Mouse (Mus musculus) midbrain, postnatal 0 days (tissue): ENCODE data around the gene Mpv17. TPM values are rescaled to one million over a fixed set of nuclear protein-coding genes. Genes with fewer than 3 reads are reported as not detected.

ENCODE experiments used
- ATAC-seq: fragments of 200-750 bp; cut with Nextera tagmentation; 2 replicates; pipeline ENCODE4 v1.8.0; 2017; ENCODE audit warnings: moderate number of reproducible peaks, mild to moderate bottlenecking, moderate TSS enrichment, moderate library complexity; ENCODE audit not compliant: low FRiP score
- DNase-seq: peaks from one replicate; pipeline ENCODE4 v3.0.0-alpha.2; 2015; ENCODE audit warnings: low spot score
- H3K27ac ChIP-seq: fragments of 300-500 bp; sonication (generic); 2 replicates; pipeline ENCODE4 v1.5.1; 2014; ENCODE audit warnings: low read depth, mild to moderate bottlenecking, low read length, mixed read lengths
- H3K27me3 ChIP-seq: fragments of 300-500 bp; sonication (generic); 2 replicates; pipeline ENCODE4 v1.6.1; 2014; ENCODE audit warnings: low read length, control low read depth, mixed read lengths; ENCODE audit not compliant: insufficient read depth
- H3K36me3 ChIP-seq: fragments of 300-500 bp; sonication (generic); 2 replicates; pipeline ENCODE4 v1.6.1; 2014; ENCODE audit warnings: low read length, control low read depth, mixed read lengths; ENCODE audit not compliant: insufficient read depth
- H3K4me1 ChIP-seq: fragments of 300-500 bp; sonication (generic); 2 replicates; pipeline ENCODE4 v1.6.1; 2014; ENCODE audit warnings: mild to moderate bottlenecking, control low read depth, antibody characterized with exemption, low read length, mixed read lengths; ENCODE audit not compliant: insufficient read depth
- H3K4me2 ChIP-seq: fragments of 300-500 bp; sonication (generic); 2 replicates; pipeline ENCODE4 v1.6.1; 2014; ENCODE audit warnings: low read depth, mild to moderate bottlenecking, low read length, mixed read lengths; ENCODE audit not compliant: poor library complexity, severe bottlenecking
- H3K4me3 ChIP-seq: fragments of 300-500 bp; sonication (generic); 2 replicates; pipeline ENCODE4 v1.5.1; 2014; ENCODE audit warnings: low read depth, mild to moderate bottlenecking, low read length, moderate library complexity
- H3K9ac ChIP-seq: fragments of 300-500 bp; sonication (generic); replicated peaks from 2 replicates; pipeline ENCODE4 v1.6.1; 2014; ENCODE audit warnings: mild to moderate bottlenecking, low read length, moderate library complexity, mixed read lengths; ENCODE audit not compliant: poor library complexity, severe bottlenecking
- H3K9me3 ChIP-seq: fragments of 300-500 bp; sonication (generic); 2 replicates; pipeline ENCODE4 v1.6.1; 2016; ENCODE audit warnings: low read length, control low read depth
- CTCF ChIP-seq: IDR thresholded peaks from 2 replicates; pipeline ENCODE4 v1.5.1; 2016; ENCODE audit warnings: antibody characterized with exemption, mild to moderate bottlenecking
- WGBS: fragments of 180-500 bp; shearing (Covaris S2); extraction: QIAGEN DNeasy Blood & Tissue Kit; methylation state at CpG from one replicate; pipeline ENCODE4 v1.1.7; 2014; 5-methylcytosine and 5-hydroxymethylcytosine counted together
- polyA plus RNA-seq: library from polyadenylated mRNA; unstranded; fragments of >200 nt; fragmentation: Nextera tagmentation; extraction: Ambion mirVana; gene quantifications from 2 replicates; pipeline ENCODE4 v1.2.1, GENCODE M21; 2015
- total RNA-seq: library from RNA; depleted of rRNA; stranded (reverse); fragments of >200 nt; gene quantifications from 2 replicates; pipeline ENCODE4 v1.2.3, GENCODE M21; 2014

Gene Mpv17
- total and polyA plus RNA-seq, 2 experiments from 2014 or later, result 38.8 to 65.5 TPM

- WGBS, result 92% methylated on average over 4 of the region's 4 CpGs
- ATAC-seq (no peak), DNase-seq (no peak)
- H3K36me3 ChIP-seq, result peaks cover 60% of the 10 kb centered on the region
- no peak overlapping the region for H3K4me2 ChIP-seq
- no peak overlapping the region for H3K4me3 ChIP-seq
- H3K27me3 ChIP-seq, result no peaks in the 10 kb centered on the region
- no peak for TF ChIP-seq CTCF
- H3K27ac ChIP-seq, result no peak overlapping the region
- H3K9ac ChIP-seq, result no peak overlapping the region
- H3K9me3 ChIP-seq, result peaks cover 5% of the 10 kb centered on the region
- no peaks in the 10 kb centered on the region for H3K4me1 ChIP-seq
These were observed 41.6 kb upstream of the Mpv17 start for GRCm38 (mm10) chr5:31195671-31196070.

GRCm38 (mm10) chr5:31194486-31195485 is 40.7 kb upstream of the Mpv17 start:
- H3K9me3 ChIP-seq, result no peaks in the 10 kb centered on the region
- peaks cover 62% of the 10 kb centered on the region for H3K36me3 ChIP-seq
- no peak for DNase-seq
- no peaks in the 10 kb centered on the region for H3K4me1 ChIP-seq
- no peak overlapping the region for H3K27ac ChIP-seq
- no peaks in the 10 kb centered on the region for H3K27me3 ChIP-seq
- peak overlapping the region; percentile 66; the same call in 1 of the 2 replicates for H3K4me3 ChIP-seq
- 95% methylated on average over 16 of the region's 16 CpGs for WGBS
- H3K9ac ChIP-seq, result no peak overlapping the region
- H3K4me2 ChIP-seq, result peak overlapping the region; percentile 85; the same call in 1 of the 2 replicates
- TF ChIP-seq CTCF, result no peak
- no peak for ATAC-seq

- peak overlapping the region; percentile 87 for H3K27ac ChIP-seq
- H3K36me3 ChIP-seq, result peaks cover 58% of the 10 kb centered on the region
- peak overlapping the region; percentile 93 for H3K9ac ChIP-seq
- H3K4me3 ChIP-seq, result peak overlapping the region; percentile 66
- H3K9me3 ChIP-seq, result no peaks in the 10 kb centered on the region
- ATAC-seq, result no peak
- H3K27me3 ChIP-seq, result no peaks in the 10 kb centered on the region
- no peak for TF ChIP-seq CTCF
- WGBS, result 14% methylated on average over 25 of the region's 25 CpGs
- no peak for DNase-seq
- no peaks in the 10 kb centered on the region for H3K4me1 ChIP-seq
- H3K4me2 ChIP-seq, result peak overlapping the region; percentile 85
These were observed 39.7 kb upstream of the Mpv17 start for GRCm38 (mm10) chr5:31193631-31194281.

GRCm38 (mm10) chr5:31192939-31193630 is 39.0 kb upstream of the Mpv17 start, which contains the start of the genes Snx17 and Eif2b4:
Snx17 (plus strand) TSS chr5:31193227.
Eif2b4 (minus strand) TSS chr5:31193430.
- peak; percentile 81 for TF ChIP-seq CTCF
- Histone ChIP-seq H3K9ac (peak within 1 kb of the TSS; percentile 93), H3K36me3 (peaks cover 58% of the 10 kb centered on the region), H3K27me3 (no peaks in the 10 kb centered on the region), H3K27ac (peak within 1 kb of the TSS; percentile 87), H3K9me3 (no peaks in the 10 kb centered on the region), H3K4me2 (peak within 1 kb of the TSS; percentile 85), H3K4me3 (peak within 1 kb of the TSS; percentile 66), H3K4me1 (no peaks in the 10 kb centered on the region)
- peak; percentile 99 for DNase-seq
- ATAC-seq, result peak; percentile 95
- WGBS, result under 1% methylated on average over 48 of the region's 48 CpGs

GRCm38 (mm10) chr5:31192045-31192938 is 38.2 kb upstream of the Mpv17 start:
- peak overlapping the region; percentile 87 for H3K27ac ChIP-seq
- TF ChIP-seq CTCF, result no peak

More at GRCm38 (mm10) chr5:31192045-31192938, 38.2 kb upstream of the Mpv17 start:
- DNase-seq (peak; percentile 70), ATAC-seq (peak; percentile 76)
- H3K27me3 ChIP-seq, result no peaks in the 10 kb centered on the region
- peaks cover 58% of the 10 kb centered on the region for H3K36me3 ChIP-seq
- 15% methylated on average over 42 of the region's 42 CpGs for WGBS
- peak overlapping the region; percentile 85 for H3K4me2 ChIP-seq
- no peaks in the 10 kb centered on the region for H3K4me1 ChIP-seq
- H3K4me3 ChIP-seq, result peak overlapping the region; percentile 66
- peak overlapping the region; percentile 74 for H3K9ac ChIP-seq
- no peaks in the 10 kb centered on the region for H3K9me3 ChIP-seq
